Mouse (Mus musculus): ENCODE data around the gene Ap5b1. TPM values are rescaled to one million over a fixed set of nuclear protein-coding genes. Genes with fewer than 3 reads are reported as not detected.
A peak's percentile ranks its signal among the peaks of the same experiment; 100 is the strongest.

Gene Ap5b1
- polyA plus RNA-seq (2015; fragmentation: Nextera tagmentation; extraction: Ambion mirVana): 1.9 and 2.0 TPM in 2 replicates

- under 1% methylated on average over 86 of the region's 102 CpGs for WGBS
- peak within 1 kb of the TSS; percentile 96 for H3K4me2 ChIP-seq (ENCODE audit: low read length)
- peak; percentile 91 for ATAC-seq
- H3K9ac ChIP-seq (replicated peaks; ENCODE audit: low read depth, low read length): peak within 1 kb of the TSS; percentile 78
- peak within 1 kb of the TSS; percentile 82 for H3K27ac ChIP-seq (ENCODE audit: low read length)
- no peaks in the 10 kb centered on the region for H3K9me3 ChIP-seq (ENCODE audit: control insufficient read depth, low read length)
- peak within 1 kb of the TSS; percentile 86 for H3K4me3 ChIP-seq (replicated peaks; ENCODE audit: low read length)
- H3K27me3 ChIP-seq (replicated peaks; ENCODE audit: control insufficient read depth, insufficient read depth, low read length): peaks cover 16% of the 10 kb centered on the region
- peaks cover 16% of the 10 kb centered on the region for H3K4me1 ChIP-seq (replicated peaks; ENCODE audit: control insufficient read depth, insufficient read depth, low read length)
- H3K36me3 ChIP-seq (ENCODE audit: control insufficient read depth, insufficient read depth): no peaks in the 10 kb centered on the region
These were observed at the start of gene Ap5b1 for GRCm38 (mm10) chr19:5567534-5568469. Gene Ap5b1, plus strand, starts transcription at chr19:5568025.

- Histone ChIP-seq H3K9ac (replicated peaks; ENCODE audit: low read depth, low read length) (no peak overlapping the region), H3K27me3 (replicated peaks; ENCODE audit: control insufficient read depth, insufficient read depth, low read length) (no peaks in the 10 kb centered on the region), H3K9me3 (ENCODE audit: control insufficient read depth, low read length) (no peaks in the 10 kb centered on the region), H3K4me2 (ENCODE audit: low read length) (no peak overlapping the region), H3K4me1 (replicated peaks; ENCODE audit: control insufficient read depth, insufficient read depth, low read length) (no peaks in the 10 kb centered on the region), H3K27ac (ENCODE audit: low read length) (no peak overlapping the region), H3K36me3 (ENCODE audit: control insufficient read depth, insufficient read depth) (no peaks in the 10 kb centered on the region), H3K4me3 (replicated peaks; ENCODE audit: low read length) (no peak overlapping the region)
- no peak for ATAC-seq
- WGBS: 88% methylated on average over 3 of the region's 3 CpGs
These were observed 49.1 kb upstream of the Ap5b1 start for GRCm38 (mm10) chr19:5518721-5519120.

DNA sequence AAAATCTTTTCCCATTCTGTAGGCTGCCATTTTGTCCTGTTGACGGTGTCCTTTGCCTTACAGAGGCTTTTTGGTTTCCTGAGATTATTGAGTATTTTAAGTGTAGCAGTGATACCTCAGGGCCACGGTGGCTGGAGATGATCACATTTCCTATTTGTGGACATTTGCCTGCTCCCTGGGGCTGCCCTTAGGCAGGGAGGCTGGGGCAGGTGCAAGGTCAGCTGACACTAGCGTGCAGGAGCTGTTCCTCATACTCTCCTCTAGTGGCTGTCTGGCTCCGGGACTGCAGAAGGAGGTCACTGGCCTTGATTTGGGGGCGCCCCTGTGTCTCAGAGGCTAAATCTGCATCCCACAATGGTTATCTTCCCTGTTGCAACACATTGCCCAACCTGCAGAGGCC lies 42.6 kb upstream of the Ap5b1 start:
- H3K27ac ChIP-seq (ENCODE audit: low read length): no peak overlapping the region
- no peaks in the 10 kb centered on the region for H3K36me3 ChIP-seq (ENCODE audit: control insufficient read depth, insufficient read depth)
- H3K27me3 ChIP-seq (replicated peaks; ENCODE audit: control insufficient read depth, insufficient read depth, low read length): no peaks in the 10 kb centered on the region
- H3K9me3 ChIP-seq (ENCODE audit: control insufficient read depth, low read length): no peaks in the 10 kb centered on the region
- peaks cover 10% of the 10 kb centered on the region for H3K4me1 ChIP-seq (replicated peaks; ENCODE audit: control insufficient read depth, insufficient read depth, low read length)
- ATAC-seq: no peak
- no peak overlapping the region for H3K9ac ChIP-seq (replicated peaks; ENCODE audit: low read depth, low read length)
- WGBS: 67% methylated on average over 5 of the region's 5 CpGs
- H3K4me3 ChIP-seq (replicated peaks; ENCODE audit: low read length): no peak overlapping the region
- H3K4me2 ChIP-seq (ENCODE audit: low read length): no peak overlapping the region

GRCm38 (mm10) chr19:5529325-5530137 lies 38.3 kb upstream of the Ap5b1 start:
- WGBS: 8% methylated on average over 20 of the region's 20 CpGs
- no peaks in the 10 kb centered on the region for H3K9me3 ChIP-seq (ENCODE audit: control insufficient read depth, low read length)
- 0 out of 2 replicates have a peak overlapping the region, but pooled peaks have one; percentile 5 for H3K4me3 ChIP-seq (replicated peaks; ENCODE audit: low read length)
- H3K4me2 ChIP-seq (ENCODE audit: low read length): peak overlapping the region; percentile 37
- peaks cover 11% of the 10 kb centered on the region for H3K4me1 ChIP-seq (replicated peaks; ENCODE audit: control insufficient read depth, insufficient read depth, low read length)
- no peak overlapping the region for H3K27ac ChIP-seq (ENCODE audit: low read length)
- H3K27me3 ChIP-seq (replicated peaks; ENCODE audit: control insufficient read depth, insufficient read depth, low read length): no peaks in the 10 kb centered on the region
- no peaks in the 10 kb centered on the region for H3K36me3 ChIP-seq (ENCODE audit: control insufficient read depth, insufficient read depth)
- H3K9ac ChIP-seq (replicated peaks; ENCODE audit: low read depth, low read length): no peak overlapping the region
- peak; percentile 91 for ATAC-seq

DNA sequence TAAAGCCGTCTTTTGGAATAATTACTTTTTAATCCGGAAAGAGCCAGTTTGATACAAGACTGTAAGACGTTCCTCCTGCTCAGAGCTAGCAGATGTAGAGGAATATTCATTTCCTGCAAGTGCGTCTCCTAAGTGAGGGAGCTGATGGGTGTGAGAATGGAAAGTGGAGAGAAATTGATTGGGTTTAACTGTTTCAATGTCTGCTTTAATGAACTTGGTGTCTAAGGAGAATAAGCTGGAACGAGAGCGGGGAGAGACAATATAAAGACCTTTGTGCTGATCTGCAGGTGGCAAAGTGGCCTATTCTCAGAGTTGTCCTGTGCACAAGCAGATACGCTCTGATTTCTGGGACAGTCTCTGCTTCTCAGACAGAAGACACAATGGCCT lies 37.7 kb upstream of the Ap5b1 start:
- H3K9me3 ChIP-seq (ENCODE audit: control insufficient read depth, low read length): no peaks in the 10 kb centered on the region
- H3K27me3 ChIP-seq (replicated peaks; ENCODE audit: control insufficient read depth, insufficient read depth, low read length): no peaks in the 10 kb centered on the region
- H3K36me3 ChIP-seq (ENCODE audit: control insufficient read depth, insufficient read depth): no peaks in the 10 kb centered on the region
- H3K4me1 ChIP-seq (replicated peaks; ENCODE audit: control insufficient read depth, insufficient read depth, low read length): peaks cover 11% of the 10 kb centered on the region
- WGBS: 11% methylated on average over 7 of the region's 7 CpGs
- no peak overlapping the region for H3K4me3 ChIP-seq (replicated peaks; ENCODE audit: low read length)
- H3K27ac ChIP-seq (ENCODE audit: low read length): no peak overlapping the region
- ATAC-seq: no peak
- no peak overlapping the region for H3K4me2 ChIP-seq (ENCODE audit: low read length)
- H3K9ac ChIP-seq (replicated peaks; ENCODE audit: low read depth, low read length): no peak overlapping the region

- H3K4me2 ChIP-seq (ENCODE audit: low read length): no peak overlapping the region
- no peaks in the 10 kb centered on the region for H3K36me3 ChIP-seq (ENCODE audit: control insufficient read depth, insufficient read depth)
- H3K27ac ChIP-seq (ENCODE audit: low read length): no peak overlapping the region
- H3K9ac ChIP-seq (replicated peaks; ENCODE audit: low read depth, low read length): no peak overlapping the region
- WGBS: 75% methylated on average over 8 of the region's 8 CpGs
- H3K4me3 ChIP-seq (replicated peaks; ENCODE audit: low read length): no peak overlapping the region
- no peaks in the 10 kb centered on the region for H3K9me3 ChIP-seq (ENCODE audit: control insufficient read depth, low read length)
- H3K4me1 ChIP-seq (replicated peaks; ENCODE audit: control insufficient read depth, insufficient read depth, low read length): peaks cover 11% of the 10 kb centered on the region
- ATAC-seq: no peak
- no peaks in the 10 kb centered on the region for H3K27me3 ChIP-seq (replicated peaks; ENCODE audit: control insufficient read depth, insufficient read depth, low read length)
These were observed 35.3 kb upstream of the Ap5b1 start for GRCm38 (mm10) chr19:5532520-5532919.

- H3K4me3 ChIP-seq (replicated peaks; ENCODE audit: low read length): no peak overlapping the region
- ATAC-seq: no peak
- H3K27me3 ChIP-seq (replicated peaks; ENCODE audit: control insufficient read depth, insufficient read depth, low read length): no peaks in the 10 kb centered on the region
- WGBS: 61% methylated on average over 8 of the region's 8 CpGs
- no peaks in the 10 kb centered on the region for H3K4me1 ChIP-seq (replicated peaks; ENCODE audit: control insufficient read depth, insufficient read depth, low read length)
- H3K36me3 ChIP-seq (ENCODE audit: control insufficient read depth, insufficient read depth): no peaks in the 10 kb centered on the region
- H3K9ac ChIP-seq (replicated peaks; ENCODE audit: low read depth, low read length): no peak overlapping the region
- H3K4me2 ChIP-seq (ENCODE audit: low read length): no peak overlapping the region
- H3K9me3 ChIP-seq (ENCODE audit: control insufficient read depth, low read length): no peaks in the 10 kb centered on the region
- H3K27ac ChIP-seq (ENCODE audit: low read length): no peak overlapping the region
These were observed 29.0 kb upstream of the Ap5b1 start for GRCm38 (mm10) chr19:5538786-5539185.

DNA sequence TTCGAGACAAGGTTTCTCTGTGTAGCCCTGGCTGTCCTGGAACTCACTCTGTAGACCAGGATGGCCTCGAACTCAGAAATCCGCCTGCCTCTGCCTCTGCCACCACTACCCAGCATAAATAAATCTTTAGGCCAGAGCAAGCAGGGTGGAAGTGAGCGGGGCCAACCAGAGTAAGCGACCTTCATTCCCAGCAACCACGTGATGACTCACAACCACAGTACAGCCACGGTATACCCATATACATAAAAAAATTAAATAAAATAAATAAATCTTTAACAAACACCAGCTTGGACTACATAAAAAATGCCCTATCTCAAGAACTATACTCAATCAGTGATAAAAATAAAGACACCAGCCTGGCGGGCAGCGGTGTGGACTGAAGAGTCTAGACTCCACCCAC lies 24.5 kb upstream of the Ap5b1 start:
- Histone ChIP-seq H3K36me3 (ENCODE audit: control insufficient read depth, insufficient read depth) (no peaks in the 10 kb centered on the region), H3K9ac (replicated peaks; ENCODE audit: low read depth, low read length) (no peak overlapping the region), H3K4me1 (replicated peaks; ENCODE audit: control insufficient read depth, insufficient read depth, low read length) (no peaks in the 10 kb centered on the region), H3K4me3 (replicated peaks; ENCODE audit: low read length) (no peak overlapping the region), H3K27ac (ENCODE audit: low read length) (no peak overlapping the region), H3K9me3 (ENCODE audit: control insufficient read depth, low read length) (no peaks in the 10 kb centered on the region), H3K27me3 (replicated peaks; ENCODE audit: control insufficient read depth, insufficient read depth, low read length) (no peaks in the 10 kb centered on the region), H3K4me2 (ENCODE audit: low read length) (no peak overlapping the region)
- 89% methylated on average over 9 of the region's 9 CpGs for WGBS
- no peak for ATAC-seq

GRCm38 (mm10) chr19:5544031-5544430 lies 23.8 kb upstream of the Ap5b1 start:
- H3K4me2 ChIP-seq (ENCODE audit: low read length): no peak overlapping the region
- no peaks in the 10 kb centered on the region for H3K4me1 ChIP-seq (replicated peaks; ENCODE audit: control insufficient read depth, insufficient read depth, low read length)
- H3K4me3 ChIP-seq (replicated peaks; ENCODE audit: low read length): no peak overlapping the region
- no peaks in the 10 kb centered on the region for H3K9me3 ChIP-seq (ENCODE audit: control insufficient read depth, low read length)
- H3K27me3 ChIP-seq (replicated peaks; ENCODE audit: control insufficient read depth, insufficient read depth, low read length): no peaks in the 10 kb centered on the region
- ATAC-seq: no peak
- H3K9ac ChIP-seq (replicated peaks; ENCODE audit: low read depth, low read length): no peak overlapping the region
- H3K27ac ChIP-seq (ENCODE audit: low read length): no peak overlapping the region
- no peaks in the 10 kb centered on the region for H3K36me3 ChIP-seq (ENCODE audit: control insufficient read depth, insufficient read depth)
- 51% methylated on average over 11 of the region's 11 CpGs for WGBS
